Mouse (Mus musculus): ENCODE results near the gene Iqcf1.

DNA sequence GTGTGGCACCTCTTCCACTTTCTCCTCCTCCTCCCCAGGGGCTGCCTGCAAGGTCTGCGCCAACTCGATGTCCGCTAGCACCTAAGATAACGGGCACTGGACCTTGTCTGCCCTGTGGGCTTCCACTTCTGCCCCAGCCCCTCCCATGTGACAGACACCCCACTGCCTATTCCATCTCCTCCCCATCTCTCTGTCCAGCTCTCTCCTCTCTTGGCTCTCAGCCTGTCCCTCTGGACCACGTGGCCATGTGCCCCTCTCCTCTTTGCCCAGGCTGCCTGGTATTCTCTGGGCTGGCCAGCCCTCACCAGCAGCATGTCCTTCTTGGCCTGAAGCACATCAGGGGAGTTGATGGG, 26.0 kb upstream of the Iqcf1 start:
- TF ChIP-seq CTCF (IDR thresholded peaks at IDR 0.05; ENCODE audit: control insufficient read depth, insufficient read depth, low read length) (no peak), POLR2A (IDR thresholded peaks at IDR 0.05; ENCODE audit: borderline replicate concordance, control insufficient read depth, low read depth, low read length) (no peak)

Data from bone marrow, adult 2 months (tissue).